ENCODE assay signal across 8 mouse cellular contexts in genomic region chr11:69417449-69418384, GRCm38 (mm10). TPM values are rescaled to one million over a fixed set of nuclear protein-coding genes. Genes with fewer than 3 reads are reported as not detected.
DNase-seq lines count a peak whose midpoint lies in the region; ATAC-seq and TF ChIP-seq lines count a peak whose summit lies in the region.

No protein-coding gene starts in this region.

- peak overlapping the region; percentile 42 for H3K27ac ChIP-seq in bone marrow, adult 2 months (ENCODE audit: control insufficient read depth, insufficient read depth, low read depth, low read length, poor library complexity)
- peak overlapping the region; percentile 97 for H3K27ac ChIP-seq in embryonic facial prominence, embryonic 15.5 days (replicated peaks)
- peak overlapping the region; percentile 96 for H3K27ac ChIP-seq in limb, embryonic 14.5 days (replicated peaks; ENCODE audit: low read depth, low read length)
- H3K27ac ChIP-seq in midbrain, embryonic 15.5 days: peak overlapping the region; percentile 96
- H3K27ac ChIP-seq in spleen, adult 2 months (ENCODE audit: insufficient read depth, low read length): peak overlapping the region; percentile 63

- peak overlapping the region; percentile 39 for H3K9ac ChIP-seq in embryonic facial prominence, embryonic 15.5 days
- H3K9ac ChIP-seq in limb, embryonic 14.5 days (ENCODE audit: low read depth, low read length, severe bottlenecking): peak overlapping the region; percentile 62
- H3K9ac ChIP-seq in midbrain, embryonic 15.5 days: peak overlapping the region; percentile 54

- H3K4me2 ChIP-seq in embryonic facial prominence, embryonic 15.5 days (replicated peaks): peak overlapping the region; percentile 86
- H3K4me2 ChIP-seq in limb, embryonic 14.5 days (replicated peaks; ENCODE audit: low read depth, low read length, severe bottlenecking): peak overlapping the region; percentile 81
- H3K4me2 ChIP-seq in midbrain, embryonic 15.5 days: peak overlapping the region; percentile 89

- no peaks in the 10 kb centered on the region for H3K9me3 ChIP-seq in embryonic facial prominence, embryonic 15.5 days (replicated peaks)
- no peaks in the 10 kb centered on the region for H3K9me3 ChIP-seq in limb, embryonic 14.5 days (ENCODE audit: control insufficient read depth, low read length)
- no peaks in the 10 kb centered on the region for H3K9me3 ChIP-seq in midbrain, embryonic 15.5 days

- ATAC-seq in embryonic facial prominence, embryonic 15.5 days (ENCODE audit: insufficient number of reproducible peaks, low FRiP score, low TSS enrichment, low read depth): peak; percentile 27
- peak; percentile 24 for ATAC-seq in limb, embryonic 14.5 days (ENCODE audit: low FRiP score, low read depth)
- peak; percentile 32 for ATAC-seq in midbrain, embryonic 15.5 days (replicated peaks)

- no peak for TF ChIP-seq CTCF in bone marrow, adult 2 months (IDR thresholded peaks at IDR 0.05; ENCODE audit: control insufficient read depth, insufficient read depth, low read length)
- no peak for TF ChIP-seq CTCF in spleen, adult 2 months (IDR thresholded peaks at IDR 0.05; ENCODE audit: extremely low read depth, insufficient read depth, insufficient read length, insufficient replicate concordance)

- peaks cover 3% of the 10 kb centered on the region; the same call in 1 of the 2 replicates for H3K4me1 ChIP-seq in bone marrow, adult 2 months (ENCODE audit: control insufficient read depth, insufficient read depth, low read length)
- H3K4me1 ChIP-seq in embryonic facial prominence, embryonic 15.5 days: peaks cover 79% of the 10 kb centered on the region
- H3K4me1 ChIP-seq in limb, embryonic 14.5 days (ENCODE audit: control insufficient read depth, insufficient read depth, low read length): peaks cover 49% of the 10 kb centered on the region
- peaks cover 68% of the 10 kb centered on the region for H3K4me1 ChIP-seq in midbrain, embryonic 15.5 days
- H3K4me1 ChIP-seq in spleen, adult 2 months (ENCODE audit: control insufficient read depth, insufficient read depth, insufficient read length): peaks cover 14% of the 10 kb centered on the region; the same call in 1 of the 2 replicates

- H3K4me3 ChIP-seq in bone marrow, adult 2 months (replicated peaks; ENCODE audit: control insufficient read depth, low read depth, low read length): peak overlapping the region; percentile 38
- peak overlapping the region; percentile 68 for H3K4me3 ChIP-seq in embryonic facial prominence, embryonic 15.5 days (replicated peaks)
- peak overlapping the region; percentile 76 for H3K4me3 ChIP-seq in limb, embryonic 14.5 days (replicated peaks; ENCODE audit: low read length)
- H3K4me3 ChIP-seq in midbrain, embryonic 15.5 days: peak overlapping the region; percentile 55
- peak overlapping the region; percentile 48 for H3K4me3 ChIP-seq in spleen, adult 2 months (ENCODE audit: extremely low read depth, insufficient read depth, insufficient read length)

- DNase-seq in 3T3-L1 (ENCODE audit: low read depth, low spot score): peak; percentile 97
- peak; percentile 94 to 96 for DNase-seq in heart, adult 9 months (ENCODE audit: low spot score in 2 of 2)
- DNase-seq in kidney, adult 9 months: peak; percentile 99
- DNase-seq in limb, embryonic 14.5 days (ENCODE audit: low spot score): peak; percentile 94
- no peak for DNase-seq in spleen, adult 2 months (ENCODE audit: low read depth in 1 of 2, low spot score in 2 of 2)

- under 1% methylated on average over 39 of the region's 39 CpGs for WGBS in bone marrow, adult 2 months
- WGBS in embryonic facial prominence, embryonic 15.5 days: under 1% methylated on average over 39 of the region's 39 CpGs
- whole genome bisulfite sequencing in limb, embryonic 14.5 days: under 1% methylated on average over 39 of the region's 39 CpGs
- WGBS in midbrain, embryonic 15.5 days: under 1% methylated on average over 39 of the region's 39 CpGs
- 1% methylated on average over 39 of the region's 39 CpGs for WGBS in spleen, adult 2 months

- 0 out of 2 replicates have a peak, but pooled peaks cover 7% of the 10 kb centered on the region for H3K36me3 ChIP-seq in embryonic facial prominence, embryonic 15.5 days
- peaks cover 7% of the 10 kb centered on the region for H3K36me3 ChIP-seq in limb, embryonic 14.5 days (ENCODE audit: control insufficient read depth, insufficient read depth, low read length)
- 0 out of 2 replicates have a peak, but pooled peaks cover 7% of the 10 kb centered on the region for H3K36me3 ChIP-seq in midbrain, embryonic 15.5 days (replicated peaks)
- no peaks in the 10 kb centered on the region for H3K36me3 ChIP-seq in spleen, adult 2 months (ENCODE audit: control insufficient read depth, insufficient read depth, low read length)

- no peak for TF ChIP-seq POLR2A in bone marrow, adult 2 months (IDR thresholded peaks at IDR 0.05; ENCODE audit: borderline replicate concordance, control insufficient read depth, low read depth, low read length)
- no peak for TF ChIP-seq POLR2A in limb, embryonic 14.5 days (IDR thresholded peaks at IDR 0.05; ENCODE audit: borderline replicate concordance, extremely low read depth, insufficient read depth, insufficient read length)
- TF ChIP-seq POLR2A in spleen, adult 2 months (IDR thresholded peaks at IDR 0.05; ENCODE audit: low read depth, low read length): 0 out of 2 replicates have a peak, but pooled peaks have one; percentile 7

- peaks cover 20% of the 10 kb centered on the region for H3K27me3 ChIP-seq in embryonic facial prominence, embryonic 15.5 days
- H3K27me3 ChIP-seq in limb, embryonic 14.5 days (ENCODE audit: control insufficient read depth, insufficient read depth, low read length): peaks cover 12% of the 10 kb centered on the region; the same call in 1 of the 2 replicates
- peaks cover 22% of the 10 kb centered on the region for H3K27me3 ChIP-seq in midbrain, embryonic 15.5 days (replicated peaks)
- H3K27me3 ChIP-seq in spleen, adult 2 months (ENCODE audit: control insufficient read depth, insufficient read depth, low read length): no peaks in the 10 kb centered on the region; the same call in 1 of the 2 replicates

RNA-seq across cellular contexts. Expression of gene Kdm6b, which starts 4.2 kb away (rescaled TPM):
- 13.7 and 29.2 TPM in 2 replicates for polyA plus RNA-seq in bone marrow, adult 2 months (2011; ENCODE audit: insufficient read depth, insufficient read length, low replicate concordance, missing spikeins)
- polyA plus RNA-seq in embryonic facial prominence, embryonic 15.5 days (2015; fragmentation: Nextera tagmentation; extraction: Ambion mirVana): 35.5 and 37.2 TPM in 2 replicates
- 23.7 and 27.5 TPM in 2 replicates for polyA plus RNA-seq in limb, embryonic 14.5 days (2012; rRNA removed)
- polyA plus RNA-seq in limb, embryonic 14.5 days (2014; fragmentation: Nextera tagmentation; extraction: Ambion mirVana): 31.4 and 36.4 TPM in 2 replicates
- polyA plus RNA-seq in midbrain, embryonic 15.5 days (2015; fragmentation: Nextera tagmentation; extraction: Ambion mirVana): 41.3 and 45.3 TPM in 2 replicates
- polyA plus RNA-seq in spleen, adult 2 months (2012; rRNA removed): 15.8 and 17.0 TPM in 2 replicates

RNA-seq across cellular contexts. Expression of gene Tmem88, which starts 19.7 kb away (rescaled TPM):
- polyA plus RNA-seq in bone marrow, adult 2 months (2011; ENCODE audit: insufficient read depth, insufficient read length, low replicate concordance, missing spikeins): 1.6 TPM in 1 of 2 replicates, not detected in the other
- polyA plus RNA-seq in embryonic facial prominence, embryonic 15.5 days (2015; fragmentation: Nextera tagmentation; extraction: Ambion mirVana): 19.5 and 20.0 TPM in 2 replicates
- polyA plus RNA-seq in limb, embryonic 14.5 days (2012; rRNA removed): 17.0 and 23.7 TPM in 2 replicates
- polyA plus RNA-seq in limb, embryonic 14.5 days (2014; fragmentation: Nextera tagmentation; extraction: Ambion mirVana): 18.7 and 18.9 TPM in 2 replicates
- polyA plus RNA-seq in midbrain, embryonic 15.5 days (2015; fragmentation: Nextera tagmentation; extraction: Ambion mirVana): 6.5 and 7.0 TPM in 2 replicates
- 14.3 and 20.5 TPM in 2 replicates for polyA plus RNA-seq in spleen, adult 2 months (2012; rRNA removed)

RNA-seq across cellular contexts. Expression of gene Cyb5d1, which starts 22.3 kb away (rescaled TPM):
- 5.1 and 9.1 TPM in 2 replicates for polyA plus RNA-seq in bone marrow, adult 2 months (2011; ENCODE audit: insufficient read depth, insufficient read length, low replicate concordance, missing spikeins)
- polyA plus RNA-seq in embryonic facial prominence, embryonic 15.5 days (2015; fragmentation: Nextera tagmentation; extraction: Ambion mirVana): 32.6 and 40.9 TPM in 2 replicates
- polyA plus RNA-seq in limb, embryonic 14.5 days (2012; rRNA removed): 29.5 and 32.7 TPM in 2 replicates
- 22.3 and 27.3 TPM in 2 replicates for polyA plus RNA-seq in limb, embryonic 14.5 days (2014; fragmentation: Nextera tagmentation; extraction: Ambion mirVana)
- polyA plus RNA-seq in midbrain, embryonic 15.5 days (2015; fragmentation: Nextera tagmentation; extraction: Ambion mirVana): 32.7 and 33.5 TPM in 2 replicates
- polyA plus RNA-seq in spleen, adult 2 months (2012; rRNA removed): 9.5 and 11.1 TPM in 2 replicates

RNA-seq across cellular contexts. Expression of gene Naa38, which starts 22.4 kb away (rescaled TPM):
- polyA plus RNA-seq in bone marrow, adult 2 months (2011; ENCODE audit: insufficient read depth, insufficient read length, low replicate concordance, missing spikeins): 23.1 and 43.9 TPM in 2 replicates
- 150 and 158 TPM in 2 replicates for polyA plus RNA-seq in embryonic facial prominence, embryonic 15.5 days (2015; fragmentation: Nextera tagmentation; extraction: Ambion mirVana)
- 127 and 131 TPM in 2 replicates for polyA plus RNA-seq in limb, embryonic 14.5 days (2012; rRNA removed)
- polyA plus RNA-seq in limb, embryonic 14.5 days (2014; fragmentation: Nextera tagmentation; extraction: Ambion mirVana): 161 and 171 TPM in 2 replicates
- 96.8 and 101 TPM in 2 replicates for polyA plus RNA-seq in midbrain, embryonic 15.5 days (2015; fragmentation: Nextera tagmentation; extraction: Ambion mirVana)
- polyA plus RNA-seq in spleen, adult 2 months (2012; rRNA removed): 82.3 and 105 TPM in 2 replicates

RNA-seq across cellular contexts. Expression of gene Chd3, which starts 48.5 kb away (rescaled TPM):
- 49.6 and 54.5 TPM in 2 replicates for polyA plus RNA-seq in bone marrow, adult 2 months (2011; ENCODE audit: insufficient read depth, insufficient read length, low replicate concordance, missing spikeins)
- polyA plus RNA-seq in embryonic facial prominence, embryonic 15.5 days (2015; fragmentation: Nextera tagmentation; extraction: Ambion mirVana): 88.3 and 91.8 TPM in 2 replicates
- 425 and 497 TPM in 2 replicates for polyA plus RNA-seq in limb, embryonic 14.5 days (2012; rRNA removed)
- polyA plus RNA-seq in limb, embryonic 14.5 days (2014; fragmentation: Nextera tagmentation; extraction: Ambion mirVana): 97.8 and 113 TPM in 2 replicates
- 98.2 and 102 TPM in 2 replicates for polyA plus RNA-seq in midbrain, embryonic 15.5 days (2015; fragmentation: Nextera tagmentation; extraction: Ambion mirVana)
- polyA plus RNA-seq in spleen, adult 2 months (2012; rRNA removed): 146 and 160 TPM in 2 replicates

Comparison
In these comparisons a context has a peak if more than half of its experiments do, and no peak if none do; other contexts are left out.
1. DNase-seq: peak in 3T3-L1 (single experiment), heart, adult 9 months (2 of 2), kidney, adult 9 months (single experiment) and limb, embryonic 14.5 days (single experiment); none in spleen, adult 2 months (0 of 2).
2. H3K27ac ChIP-seq: peak in every context shown above with its lines; median percentile 97 in embryonic facial prominence, embryonic 15.5 days; 96 in limb, embryonic 14.5 days; 96 in midbrain, embryonic 15.5 days; 63 in spleen, adult 2 months; 42 in bone marrow, adult 2 months.
3. Peak in every context shown above with its lines, with median percentiles within 50 percentile points of each other: H3K4me3 ChIP-seq, ATAC-seq, H3K4me2 ChIP-seq and H3K9ac ChIP-seq.